Mouse (Mus musculus): ENCODE data around the gene Cfap73. TPM values are rescaled to one million over a fixed set of nuclear protein-coding genes. Genes with fewer than 3 reads are reported as not detected.

The Cfap73 gene
- total and polyA plus RNA-seq, 3 experiments = 0.25 TPM; not detected in 2

GRCm38 (mm10) chr5:120656281-120656751 is 22.3 kb upstream of the Cfap73 start:
- Histone ChIP-seq H3K9me3 (replicated peaks; ENCODE audit: insufficient read depth, low read length) (no peaks in the 10 kb centered on the region), H3K4me3 (ENCODE audit: control insufficient read depth in 1 of 2, insufficient read depth in 1 of 2, low read depth in 2 of 2, low read length in 2 of 2) (no peak overlapping the region), H3K79me2 (ENCODE audit: control insufficient read depth, insufficient read depth, low read length, poor library complexity) (no peaks in the 10 kb centered on the region), H3K27ac (ENCODE audit: control insufficient read depth, low read depth, low read length) (no peak overlapping the region), H3K9ac (ENCODE audit: control insufficient read depth, low read depth, low read length, poor library complexity, severe bottlenecking) (no peak overlapping the region), H3K4me1 (ENCODE audit: control insufficient read depth in 1 of 2, insufficient read depth in 2 of 2, low read length in 2 of 2) (no peaks in the 10 kb centered on the region), H3K27me3 (ENCODE audit: control insufficient read depth in 1 of 2, insufficient read depth in 2 of 2, low read length in 2 of 2) (no peaks in the 10 kb centered on the region), H3K36me3 (ENCODE audit: control insufficient read depth in 1 of 2, insufficient read depth in 2 of 2, low read length in 2 of 2) (no peaks in the 10 kb centered on the region)
- no peak for DNase-seq (ENCODE audit: low read depth, low spot score)
- no peak for TF ChIP-seq MAFK (IDR thresholded peaks at IDR 0.05; ENCODE audit: borderline replicate concordance, low read depth, low read length)
- no peak for TF ChIP-seq HCFC1 (IDR thresholded peaks at IDR 0.05; ENCODE audit: low read depth, low read length)
- TF ChIP-seq CTCF (IDR thresholded peaks at IDR 0.05 in 2 of 3, conservative IDR thresholded peaks at IDR 0.05 in 1 of 3; ENCODE audit: control insufficient read depth in 1 of 3, insufficient read depth in 1 of 3, low read depth in 2 of 3, low read length in 3 of 3, poor library complexity in 1 of 3, severe bottlenecking in 1 of 3) = no peak
- no peak for TF ChIP-seq TBP (IDR thresholded peaks at IDR 0.05; ENCODE audit: low read depth, low read length)
- no peak for TF ChIP-seq POLR2A (IDR thresholded peaks at IDR 0.05; ENCODE audit: control insufficient read depth in 1 of 2, insufficient read depth in 1 of 2, low read depth in 1 of 2, low read length in 2 of 2, poor library complexity in 1 of 2)
- TF ChIP-seq MEF2A (IDR thresholded peaks at IDR 0.05; ENCODE audit: extremely low read depth, insufficient replicate concordance, low read depth, low read length, poor library complexity, severe bottlenecking) = no peak
- no peak for TF ChIP-seq GABPA (IDR thresholded peaks at IDR 0.05; ENCODE audit: low read depth, low read length)

DNA sequence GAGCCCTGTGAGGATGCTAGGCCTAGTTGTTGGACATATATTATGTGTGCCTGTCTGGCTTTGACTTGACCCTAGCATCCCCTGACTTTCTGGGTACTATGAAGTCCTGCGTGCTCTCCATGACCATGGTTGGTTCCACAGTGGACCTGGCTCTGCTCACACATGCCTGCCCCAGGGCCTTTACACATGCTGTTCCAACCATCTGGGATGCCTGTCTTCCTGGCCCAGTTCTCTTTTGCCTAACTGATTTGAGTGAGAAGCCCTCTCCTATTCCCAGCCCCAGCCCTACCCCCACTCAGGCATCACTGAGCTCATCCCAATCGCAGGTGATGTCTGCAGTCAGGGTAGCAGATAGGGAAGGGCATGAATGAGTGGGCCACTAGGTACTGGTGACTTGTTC is 19.8 kb upstream of the Cfap73 start:
- Histone ChIP-seq H3K9ac (ENCODE audit: control insufficient read depth, low read depth, low read length, poor library complexity, severe bottlenecking) (no peak overlapping the region), H3K9me3 (replicated peaks; ENCODE audit: insufficient read depth, low read length) (no peaks in the 10 kb centered on the region), H3K79me2 (ENCODE audit: control insufficient read depth, insufficient read depth, low read length, poor library complexity) (no peaks in the 10 kb centered on the region), H3K27me3 (ENCODE audit: control insufficient read depth in 1 of 2, insufficient read depth in 2 of 2, low read length in 2 of 2) (no peaks in the 10 kb centered on the region), H3K4me1 (ENCODE audit: control insufficient read depth in 1 of 2, insufficient read depth in 2 of 2, low read length in 2 of 2) (peaks cover 0 to 5% of the 10 kb centered on the region in 2 experiments; a peak in 2 of 4 replicates), H3K4me3 (ENCODE audit: control insufficient read depth in 1 of 2, insufficient read depth in 1 of 2, low read depth in 2 of 2, low read length in 2 of 2) (no peak overlapping the region), H3K36me3 (ENCODE audit: control insufficient read depth in 1 of 2, insufficient read depth in 2 of 2, low read length in 2 of 2) (peaks cover 0 to 3% of the 10 kb centered on the region in 2 experiments; a peak in 1 of 4 replicates), H3K27ac (ENCODE audit: control insufficient read depth, low read depth, low read length) (no peak overlapping the region)
- no peak for TF ChIP-seq ETS1 (IDR thresholded peaks at IDR 0.05; ENCODE audit: low read depth, low read length)
- TF ChIP-seq MXI1 (IDR thresholded peaks at IDR 0.05; ENCODE audit: low read depth, low read length) = no peak
- TF ChIP-seq POLR2AphosphoS2 (IDR thresholded peaks at IDR 0.05; ENCODE audit: low read length) = no peak
- no peak for TF ChIP-seq ZC3H11A (IDR thresholded peaks at IDR 0.05; ENCODE audit: low read depth, low read length)
- no peak for TF ChIP-seq POLR2A (IDR thresholded peaks at IDR 0.05; ENCODE audit: control insufficient read depth in 1 of 2, insufficient read depth in 1 of 2, low read depth in 1 of 2, low read length in 2 of 2, poor library complexity in 1 of 2)
- TF ChIP-seq TAL1 (IDR thresholded peaks at IDR 0.05; ENCODE audit: low read length) = no peak
- no peak for TF ChIP-seq CHD1 (IDR thresholded peaks at IDR 0.05; ENCODE audit: low read depth, low read length)
- TF ChIP-seq POLR2AphosphoS5 (IDR thresholded peaks at IDR 0.05; ENCODE audit: borderline replicate concordance, low read depth, low read length) = no peak
- no peak for DNase-seq (ENCODE audit: low read depth, low spot score)

All from MEL (cell line).